Mouse (Mus musculus) forebrain, embryonic 11.5 days (tissue): ENCODE data around the gene Dnaic2. TPM values are rescaled to one million over a fixed set of nuclear protein-coding genes. Genes with fewer than 3 reads are reported as not detected.

Experiments used
- ATAC-seq: fragments of 200-750 bp; cut with Nextera tagmentation; replicated peaks from 2 replicates; pipeline ENCODE4 v1.8.0; 2017; ENCODE audit warnings: moderate TSS enrichment; ENCODE audit not compliant: low FRiP score
- DNase-seq: peaks from one replicate; pipeline ENCODE4 v3.0.0-alpha.2; 2017; ENCODE audit warnings: low spot score
- H3K27ac ChIP-seq: fragments of 300-500 bp; sonication (generic); 2 replicates; pipeline ENCODE4 v1.5.1; 2014; ENCODE audit warnings: low read depth, low read length
- H3K27me3 ChIP-seq: fragments of 300-500 bp; sonication (generic); 2 replicates; pipeline ENCODE4 v1.6.1; 2014; ENCODE audit warnings: mild to moderate bottlenecking, low read length, mixed read lengths; ENCODE audit not compliant: control insufficient read depth, insufficient read depth
- H3K36me3 ChIP-seq: fragments of 300-500 bp; sonication (generic); 2 replicates; pipeline ENCODE4 v1.6.1; 2014; ENCODE audit warnings: mild to moderate bottlenecking, low read length, moderate library complexity, mixed read lengths; ENCODE audit not compliant: control insufficient read depth, insufficient read depth
- H3K4me1 ChIP-seq: fragments of 300-500 bp; sonication (generic); replicated peaks from 2 replicates; pipeline ENCODE4 v1.6.1; 2014; ENCODE audit warnings: low read length, mixed read lengths; ENCODE audit not compliant: control insufficient read depth, insufficient read depth
- H3K4me2 ChIP-seq: fragments of 300-500 bp; sonication (generic); 2 replicates; pipeline ENCODE4 v1.6.1; 2014; ENCODE audit warnings: low read depth, mild to moderate bottlenecking, low read length, moderate library complexity, mixed read lengths; ENCODE audit not compliant: severe bottlenecking
- H3K4me3 ChIP-seq: fragments of 300-500 bp; sonication (generic); 2 replicates; pipeline ENCODE4 v1.5.1; 2014; ENCODE audit warnings: low read depth, low read length
- H3K9ac ChIP-seq: fragments of 300-500 bp; sonication (generic); 2 replicates; pipeline ENCODE4 v1.6.1; 2014; ENCODE audit warnings: low read length
- H3K9me3 ChIP-seq: fragments of 300-500 bp; sonication (generic); 2 replicates; pipeline ENCODE4 v1.6.1; 2016; ENCODE audit warnings: low read length, mixed read lengths; ENCODE audit not compliant: control insufficient read depth
- WGBS: fragments of 180-500 bp; shearing (Covaris S2); extraction: QIAGEN DNeasy Blood & Tissue Kit; methylation state at CpG from one replicate; pipeline ENCODE4 v1.1.7; 2014; 5-methylcytosine and 5-hydroxymethylcytosine counted together
- polyA plus RNA-seq: library from polyadenylated mRNA; unstranded; fragments of >200 nt; fragmentation: Nextera tagmentation; extraction: Ambion mirVana; gene quantifications from 2 replicates; pipeline ENCODE4 v1.2.1, GENCODE M21; 2014

The Dnaic2 gene
- polyA plus RNA-seq, result 0.96 and 1.1 TPM in 2 replicates

- DNase-seq, result peak; percentile 85
- Histone ChIP-seq H3K4me2 (peak within 1 kb of the TSS; percentile 50), H3K4me3 (peak within 1 kb of the TSS; percentile 30), H3K9me3 (no peaks in the 10 kb centered on the region), H3K27me3 (no peaks in the 10 kb centered on the region), H3K9ac (peak within 1 kb of the TSS; percentile 35; the same call in 1 of the 2 replicates), H3K27ac (no peak within 1 kb of the TSS), H3K4me1 (no peaks in the 10 kb centered on the region), H3K36me3 (no peaks in the 10 kb centered on the region)
- 11% methylated on average over 34 of the region's 34 CpGs for WGBS
- peak; percentile 88 for ATAC-seq
Observed at GRCm38 (mm10) chr11:114726965-114727825, at the start of gene Dnaic2. Gene Dnaic2 (plus strand): TSS chr11:114727408.

DNA sequence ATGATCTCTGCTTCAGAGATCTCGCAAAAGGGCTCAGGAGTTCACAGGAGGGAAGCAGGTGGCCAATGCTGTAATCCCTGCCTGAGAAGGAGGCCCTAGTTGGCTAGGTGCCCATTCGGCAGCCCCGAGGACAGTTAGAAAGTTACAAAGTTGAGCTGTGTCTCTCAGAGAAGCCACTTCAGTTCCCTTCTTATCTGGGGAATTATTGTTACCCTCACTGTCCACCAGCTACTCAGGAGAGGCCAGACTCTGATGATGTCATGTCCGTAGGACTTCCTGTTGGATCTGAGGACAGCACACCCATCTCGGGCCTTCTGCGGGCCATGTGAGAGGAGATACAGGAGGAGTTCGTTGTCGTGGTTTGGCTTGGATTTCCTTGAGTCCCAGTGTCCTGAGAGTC, 47.6 kb upstream of the Dnaic2 start:
- no peak overlapping the region for H3K4me3 ChIP-seq
- peaks cover 4% of the 10 kb centered on the region; the same call in 1 of the 2 replicates for H3K27me3 ChIP-seq
- no peaks in the 10 kb centered on the region for H3K36me3 ChIP-seq
- H3K9ac ChIP-seq, result no peak overlapping the region
- DNase-seq (no peak), ATAC-seq (no peak)
- H3K9me3 ChIP-seq, result no peaks in the 10 kb centered on the region
- 83% methylated on average over 8 of the region's 8 CpGs for WGBS
- no peak overlapping the region for H3K4me2 ChIP-seq
- no peak overlapping the region for H3K27ac ChIP-seq
- peaks cover 7% of the 10 kb centered on the region; the same call in 1 of the 2 replicates for H3K4me1 ChIP-seq

DNA sequence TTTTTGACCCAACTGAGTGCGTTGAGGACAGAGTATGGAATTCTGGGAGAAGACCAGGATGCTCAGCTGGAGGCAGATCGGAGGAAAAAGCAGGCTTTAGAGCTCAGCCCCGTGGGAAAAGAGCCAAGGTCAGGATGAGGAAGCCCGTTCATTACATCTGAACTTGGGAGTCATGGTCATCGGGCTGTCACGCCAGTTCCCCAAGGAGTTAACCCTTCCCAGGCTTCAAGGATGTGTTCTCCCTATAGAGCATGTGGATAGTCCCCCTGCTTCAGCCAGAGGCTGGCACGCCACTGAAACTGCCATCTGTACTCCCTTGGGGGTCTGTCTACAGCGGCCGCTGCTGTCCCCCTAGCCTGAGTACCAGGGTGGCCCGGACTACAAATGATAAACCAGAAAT, 46.9 kb upstream of the Dnaic2 start:
- Histone ChIP-seq H3K4me1 (peaks cover 6% of the 10 kb centered on the region; the same call in 1 of the 2 replicates), H3K4me2 (no peak overlapping the region), H3K9me3 (no peaks in the 10 kb centered on the region), H3K4me3 (no peak overlapping the region), H3K36me3 (no peaks in the 10 kb centered on the region), H3K27ac (no peak overlapping the region), H3K9ac (no peak overlapping the region), H3K27me3 (peaks cover 4% of the 10 kb centered on the region; the same call in 1 of the 2 replicates)
- ATAC-seq (no peak), DNase-seq (no peak)
- 82% methylated on average over 10 of the region's 10 CpGs for WGBS

DNA sequence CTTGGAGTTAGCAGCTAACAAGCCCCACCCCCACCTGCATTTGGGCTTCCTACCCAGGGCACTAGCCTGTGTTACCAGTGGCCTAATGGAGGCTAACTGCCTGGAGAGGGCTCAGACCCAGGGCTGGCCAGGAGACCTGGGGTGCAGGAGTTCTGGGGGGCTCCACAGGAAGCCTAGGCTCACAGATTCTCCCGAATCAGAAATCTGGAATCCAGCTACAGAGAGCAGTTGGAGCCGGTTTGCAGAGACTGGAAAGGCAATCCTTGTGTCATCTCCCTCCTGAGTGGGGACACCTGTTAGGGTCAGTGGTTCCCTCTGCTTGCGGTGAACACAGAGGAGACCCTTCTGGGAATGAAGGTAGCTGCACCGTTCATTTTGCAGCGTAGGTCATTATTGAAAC, 46.2 kb upstream of the Dnaic2 start:
- Histone ChIP-seq H3K27me3 (peaks cover 4% of the 10 kb centered on the region; the same call in 1 of the 2 replicates), H3K4me2 (no peak overlapping the region), H3K4me1 (peaks cover 6% of the 10 kb centered on the region; the same call in 1 of the 2 replicates), H3K4me3 (no peak overlapping the region), H3K36me3 (no peaks in the 10 kb centered on the region), H3K27ac (no peak overlapping the region), H3K9ac (no peak overlapping the region), H3K9me3 (no peaks in the 10 kb centered on the region)
- ATAC-seq, result no peak
- no peak for DNase-seq
- whole genome bisulfite sequencing, result 62% methylated on average over 5 of the region's 5 CpGs

DNA sequence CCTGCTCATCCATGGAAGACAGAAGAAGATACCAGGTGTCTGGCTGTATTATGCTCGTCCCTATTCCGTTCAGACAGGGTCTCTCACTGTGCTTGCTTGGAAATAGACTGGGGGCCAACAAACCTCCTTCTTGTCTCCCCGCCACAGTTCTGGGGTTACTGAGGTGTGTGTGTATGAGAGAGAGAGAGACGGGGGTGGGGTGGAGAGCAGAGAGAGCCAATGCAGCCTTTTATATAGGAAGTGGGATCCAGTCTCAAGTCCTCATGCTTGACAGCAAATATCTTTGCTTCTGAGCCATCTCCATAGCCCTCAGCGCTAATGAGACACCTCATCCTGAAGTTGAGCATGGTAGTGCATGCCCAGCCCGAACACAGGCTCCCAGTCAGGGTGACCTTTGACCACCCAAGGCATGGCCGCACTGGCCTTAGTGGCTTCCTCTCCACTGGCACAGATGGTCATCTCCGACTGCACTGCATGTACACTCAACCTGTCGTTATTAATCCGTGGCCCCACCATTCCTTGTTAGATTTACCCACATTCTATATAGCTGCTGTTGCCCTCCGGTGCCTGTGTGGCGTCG, 44.8 kb upstream of the Dnaic2 start:
- Histone ChIP-seq H3K36me3 (no peaks in the 10 kb centered on the region), H3K4me2 (no peak overlapping the region), H3K9ac (no peak overlapping the region), H3K27ac (no peak overlapping the region), H3K4me3 (no peak overlapping the region), H3K27me3 (no peaks in the 10 kb centered on the region), H3K9me3 (no peaks in the 10 kb centered on the region), H3K4me1 (0 out of 2 replicates have a peak, but pooled peaks cover 2% of the 10 kb centered on the region)
- DNase-seq, result no peak
- no peak for ATAC-seq
- WGBS, result 95% methylated on average over 13 of the region's 13 CpGs

- no peaks in the 10 kb centered on the region for H3K36me3 ChIP-seq
- 0 out of 2 replicates have a peak, but pooled peaks cover 2% of the 10 kb centered on the region for H3K4me1 ChIP-seq
- no peak overlapping the region for H3K9ac ChIP-seq
- H3K4me3 ChIP-seq, result no peak overlapping the region
- 90% methylated on average over 10 of the region's 10 CpGs for WGBS
- no peak overlapping the region for H3K27ac ChIP-seq
- no peak overlapping the region for H3K4me2 ChIP-seq
- no peak for ATAC-seq
- DNase-seq, result no peak
- no peaks in the 10 kb centered on the region for H3K27me3 ChIP-seq
- H3K9me3 ChIP-seq, result no peaks in the 10 kb centered on the region
Observed at GRCm38 (mm10) chr11:114683029-114683721, 44.0 kb upstream of the Dnaic2 start.

DNA sequence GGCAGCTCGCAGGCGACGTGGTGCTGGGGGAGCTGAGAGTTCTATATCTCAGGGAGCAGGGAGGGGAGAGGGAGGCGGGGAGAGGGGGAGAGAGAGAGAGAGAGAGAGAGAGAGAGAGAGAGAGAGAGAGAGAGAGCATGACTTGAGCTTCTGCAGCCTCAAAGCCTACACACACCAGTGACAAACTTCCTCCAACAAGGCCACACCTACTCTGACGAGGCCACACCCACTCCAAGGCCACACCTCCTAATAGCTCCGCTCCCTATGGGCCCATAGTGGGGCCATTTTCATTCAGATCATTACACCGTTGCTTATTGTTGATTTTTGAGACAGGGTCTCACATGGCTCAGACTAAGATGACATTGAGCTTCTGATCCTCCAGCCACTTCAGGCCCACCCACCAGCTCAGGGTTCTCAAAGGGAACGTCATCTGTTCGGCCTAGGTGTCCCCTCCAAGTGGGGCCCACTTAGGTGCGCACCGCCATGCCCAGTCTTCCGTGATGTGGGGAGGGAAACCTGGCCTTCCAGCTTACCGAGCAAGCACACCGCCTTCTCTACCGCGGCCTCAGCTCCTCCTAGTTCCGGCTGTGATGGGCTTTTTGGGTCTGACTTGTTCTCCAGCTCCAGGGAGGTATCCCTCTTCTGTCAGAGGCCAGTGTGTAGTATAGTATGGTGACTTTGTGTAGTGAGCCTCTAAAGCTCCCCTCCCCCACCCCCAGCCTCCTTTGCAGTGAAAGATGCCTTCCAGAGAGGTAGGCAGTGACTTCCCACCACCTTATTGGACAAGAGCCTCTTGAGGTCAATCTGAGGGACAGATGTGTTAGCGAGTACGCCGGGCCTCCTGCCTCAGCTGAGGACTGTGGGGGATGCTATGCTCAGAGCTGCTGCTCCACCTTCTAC, 43.2 kb upstream of the Dnaic2 start:
- H3K9ac ChIP-seq, result no peak overlapping the region
- no peak overlapping the region for H3K4me3 ChIP-seq
- H3K4me1 ChIP-seq, result 0 out of 2 replicates have a peak, but pooled peaks cover 2% of the 10 kb centered on the region
- H3K27me3 ChIP-seq, result no peaks in the 10 kb centered on the region
- no peak overlapping the region for H3K4me2 ChIP-seq
- H3K36me3 ChIP-seq, result no peaks in the 10 kb centered on the region
- no peak for ATAC-seq
- 79% methylated on average over 20 of the region's 20 CpGs for WGBS
- no peaks in the 10 kb centered on the region for H3K9me3 ChIP-seq
- no peak overlapping the region for H3K27ac ChIP-seq
- DNase-seq, result no peak
